ENCODE assay signal across 10 mouse cellular contexts in the genomic region with DNA sequence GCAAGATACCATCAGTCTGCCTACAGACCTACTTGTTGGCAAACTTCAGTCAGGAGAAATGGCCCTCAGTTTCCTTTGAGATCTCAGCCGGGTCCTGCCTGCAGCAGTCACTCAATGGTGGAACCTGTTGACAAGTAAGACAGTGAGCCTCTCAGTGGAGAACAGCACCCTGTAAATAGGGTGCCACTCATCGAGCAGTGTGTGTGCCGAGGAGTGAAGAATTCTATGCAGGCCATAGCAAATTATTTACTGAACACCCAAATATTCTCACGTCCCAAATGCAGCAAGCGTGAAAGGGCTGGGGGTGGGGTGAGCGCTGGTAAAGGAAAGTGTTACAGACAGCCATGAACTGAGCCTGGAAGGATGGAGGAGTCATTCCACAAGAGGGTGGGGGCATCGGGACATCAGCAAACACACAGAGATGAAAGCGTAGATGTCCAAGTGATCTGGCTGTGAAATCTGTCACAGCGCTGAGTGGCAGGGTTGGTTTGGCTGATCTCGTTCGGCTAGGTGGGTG.
"Had no signal": no experiment of that assay in that cellular context is flagged by ENCODE, and none has a peak within 500 bp of the region (broad histone marks: within the 10 kb centered on the region; RNA-seq: fewer than 3 reads in every experiment).

No protein-coding gene starts in this region.

- H3K9ac ChIP-seq: liver, embryonic 13.5 days had no signal

- H3K27me3 ChIP-seq: liver, embryonic 13.5 days had no signal

- DNase-seq: layer of hippocampus, postnatal 36 days; liver, embryonic 13.5 days; lung, adult 2 months; lung, postnatal 14 days; midbrain, embryonic 14.5 days; thymus, adult 18-20 months; thymus, postnatal 36 days had no signal

- ATAC-seq: intestine, postnatal 0 days had no signal

- H3K4me2 ChIP-seq: liver, embryonic 13.5 days had no signal

- H3K36me3 ChIP-seq: liver, embryonic 13.5 days had no signal

- H3K4me3 ChIP-seq: left cerebral cortex, adult 2 months; liver, embryonic 13.5 days had no signal

- H3K9me3 ChIP-seq: liver, embryonic 13.5 days had no signal

- H3K27ac ChIP-seq: left cerebral cortex, adult 2 months; liver, embryonic 13.5 days; macrophage had no signal

- H3K4me1 ChIP-seq: liver, embryonic 13.5 days had no signal
